Mouse (Mus musculus): Measurements from ENCODE around the gene Dis3l2.

DNA sequence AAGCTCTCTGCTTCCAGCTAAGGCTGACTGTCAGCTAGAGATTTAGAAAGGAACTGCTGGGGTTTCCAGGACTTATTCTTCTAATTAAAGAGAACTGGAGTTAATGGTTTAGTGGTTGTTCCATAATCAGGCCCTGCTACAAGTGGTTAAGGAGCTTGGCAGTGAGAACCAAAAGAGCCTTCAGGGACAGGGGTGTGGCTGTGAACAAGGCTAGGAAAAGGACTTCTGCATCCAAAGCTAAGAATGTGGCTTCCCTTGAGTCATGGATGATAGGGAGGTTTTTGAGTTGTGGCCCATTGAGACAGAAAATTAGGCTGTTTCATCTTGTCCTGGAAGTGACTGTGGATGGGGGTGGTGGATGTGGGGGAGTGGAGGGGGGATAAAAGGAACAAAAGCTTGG lies 252.2 kb downstream of the Dis3l2 start:
- TF ChIP-seq CTCF (IDR thresholded peaks at IDR 0.05; ENCODE audit: borderline replicate concordance, insufficient read depth, low read depth, low read length) (no peak), POLR2A (IDR thresholded peaks at IDR 0.05; ENCODE audit: borderline replicate concordance, insufficient read depth, low read length) (no peak)

Data from cerebellum, adult 2 months (tissue).